Mouse (Mus musculus) G1E-ER4 (cell line): ENCODE data around the gene Matn1. TPM values are rescaled to one million over a fixed set of nuclear protein-coding genes. Genes with fewer than 3 reads are reported as not detected.

Experiments
- GATA1 ChIP-seq: IDR thresholded peaks from one replicate; pipeline ENCODE4 v1.8.0; 2012; ENCODE audit warnings: low read length, inconsistent platforms
- polyA plus RNA-seq: library from polyadenylated mRNA; stranded (reverse); fragments of >175 nt; gene quantifications from 2 replicates; pipeline ENCODE4 v1.2.3, GENCODE M21; 2012

Matn1 gene
- polyA plus RNA-seq, 1 experiment: 0.15 TPM

GRCm38 (mm10) chr4:130913511-130913910 is 30.7 kb upstream of the Matn1 start:
- TF ChIP-seq GATA1: no peak

GRCm38 (mm10) chr4:130914011-130914410 is 30.2 kb upstream of the Matn1 start:
- no peak for TF ChIP-seq GATA1

- no peak for TF ChIP-seq GATA1
These were observed 29.7 kb upstream of the Matn1 start for GRCm38 (mm10) chr4:130914527-130914926.

- no peak for TF ChIP-seq GATA1
These were observed 29.0 kb upstream of the Matn1 start for GRCm38 (mm10) chr4:130915006-130915667.

- TF ChIP-seq GATA1: no peak
These were observed 28.5 kb upstream of the Matn1 start for GRCm38 (mm10) chr4:130915668-130916035.

- TF ChIP-seq GATA1: no peak
These were observed 27.5 kb upstream of the Matn1 start for GRCm38 (mm10) chr4:130916639-130917038.

- no peak for TF ChIP-seq GATA1
These were observed 26.6 kb upstream of the Matn1 start for GRCm38 (mm10) chr4:130917564-130917963.

GRCm38 (mm10) chr4:130918805-130919749 is 25.1 kb upstream of the Matn1 start:
- no peak for TF ChIP-seq GATA1

- TF ChIP-seq GATA1: no peak
These were observed 24.3 kb upstream of the Matn1 start for GRCm38 (mm10) chr4:130919750-130920356.

- TF ChIP-seq GATA1: peak; percentile 57
These were observed 23.1 kb upstream of the Matn1 start for GRCm38 (mm10) chr4:130920951-130921693.

- no peak for TF ChIP-seq GATA1
These were observed 22.2 kb upstream of the Matn1 start for GRCm38 (mm10) chr4:130921986-130922385.

- TF ChIP-seq GATA1: no peak
These were observed 17.9 kb upstream of the Matn1 start for GRCm38 (mm10) chr4:130926274-130926673.

- no peak for TF ChIP-seq GATA1
These were observed 16.4 kb upstream of the Matn1 start for GRCm38 (mm10) chr4:130927821-130928220.

GRCm38 (mm10) chr4:130942644-130943043 is 1.5 kb upstream of the Matn1 start:
- no peak for TF ChIP-seq GATA1

- TF ChIP-seq GATA1: no peak
These were observed 594 bp downstream of the Matn1 start for GRCm38 (mm10) chr4:130944779-130945178.
